Mouse (Mus musculus): ENCODE measurements around the gene Arhgef3.

DNA sequence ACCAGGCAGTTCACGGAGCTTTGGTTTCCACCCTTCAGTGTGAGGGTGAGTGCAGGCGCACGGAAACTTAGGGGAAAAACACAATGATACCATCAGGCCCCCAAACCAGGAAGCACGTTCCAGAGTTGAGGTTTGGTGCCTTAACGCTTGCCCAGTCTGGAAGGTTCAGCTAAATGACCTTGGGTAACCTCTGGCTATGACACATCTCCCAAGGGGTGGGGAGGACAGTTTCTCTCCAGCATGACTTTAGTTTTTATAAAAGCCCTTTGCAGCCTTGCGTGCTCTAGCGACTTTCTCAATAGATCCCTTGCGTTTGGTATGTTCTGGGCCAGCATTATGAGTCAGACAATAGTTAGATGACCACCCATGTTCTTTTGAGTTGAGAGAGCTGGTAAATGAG lies 8.8 kb downstream of the Arhgef3 start:
- TF ChIP-seq CTCF (IDR thresholded peaks at IDR 0.05; ENCODE audit: low read depth, low read length) (no peak), TAL1 (conservative IDR thresholded peaks at IDR 0.05; ENCODE audit: low read depth, low read length) (no peak), GATA2 (IDR thresholded peaks at IDR 0.05; ENCODE audit: borderline replicate concordance, low read depth, low read length) (no peak), GATA1 (IDR thresholded peaks at IDR 0.05; ENCODE audit: borderline replicate concordance, low read length) (no peak), POLR2AphosphoS5 (IDR thresholded peaks at IDR 0.05; ENCODE audit: insufficient replicate concordance, low read depth, low read length) (no peak)

All from G1E (cell line).